Mouse (Mus musculus) kidney, embryonic 16.5 days (tissue): ENCODE results near the gene Nxf1. TPM values are rescaled to one million over a fixed set of nuclear protein-coding genes. Genes with fewer than 3 reads are reported as not detected.
"Not testable (repeated sequence)": the region's sequence is repeated elsewhere in the genome, so short reads cannot be mapped to it uniquely, and the experiment has no call there.

Experiments used
- ATAC-seq: fragments of 200-750 bp; cut with Nextera tagmentation; 2 replicates; pipeline ENCODE4 v1.8.0; 2017; ENCODE audit warnings: moderate TSS enrichment; ENCODE audit not compliant: low FRiP score, low TSS enrichment
- H3K27ac ChIP-seq: fragments of 300-500 bp; sonication (generic); 2 replicates; pipeline ENCODE4 v1.5.1; 2014; ENCODE audit warnings: low read length
- H3K27me3 ChIP-seq: fragments of 300-500 bp; sonication (generic); 2 replicates; pipeline ENCODE4 v1.6.1; 2014; ENCODE audit warnings: low read length, control low read depth, mixed read lengths; ENCODE audit not compliant: insufficient read depth
- H3K36me3 ChIP-seq: fragments of 300-500 bp; sonication (generic); 2 replicates; pipeline ENCODE4 v1.6.1; 2014; ENCODE audit warnings: low read length, control low read depth, mixed read lengths; ENCODE audit not compliant: insufficient read depth
- H3K4me1 ChIP-seq: fragments of 300-500 bp; sonication (generic); 2 replicates; pipeline ENCODE4 v1.6.1; 2014; ENCODE audit warnings: low read length, control low read depth, mixed read lengths; ENCODE audit not compliant: insufficient read depth
- H3K4me2 ChIP-seq: fragments of 300-500 bp; sonication (generic); replicated peaks from 2 replicates; pipeline ENCODE4 v1.6.1; 2014; ENCODE audit warnings: low read depth, low read length
- H3K4me3 ChIP-seq: fragments of 300-500 bp; sonication (generic); 2 replicates; pipeline ENCODE4 v1.5.1; 2014; ENCODE audit warnings: mild to moderate bottlenecking, low read length
- H3K9ac ChIP-seq: fragments of 300-500 bp; sonication (generic); replicated peaks from 2 replicates; pipeline ENCODE4 v1.6.1; 2014; ENCODE audit warnings: low read length
- H3K9me3 ChIP-seq: fragments of 300-500 bp; sonication (generic); 2 replicates; pipeline ENCODE4 v1.6.1; 2016; ENCODE audit warnings: low read length, control low read depth
- WGBS: fragments of 180-500 bp; shearing (Covaris S2); extraction: QIAGEN DNeasy Blood & Tissue Kit; methylation state at CpG from one replicate; pipeline ENCODE4 v1.1.7; 2014; 5-methylcytosine and 5-hydroxymethylcytosine counted together
- polyA plus RNA-seq: library from polyadenylated mRNA; unstranded; fragments of >200 nt; fragmentation: Nextera tagmentation; extraction: Ambion mirVana; gene quantifications from 2 replicates; pipeline ENCODE4 v1.2.1, GENCODE M21; 2015

The Nxf1 gene
- polyA plus RNA-seq, 1 experiment from 2014 or later: 218 TPM

DNA sequence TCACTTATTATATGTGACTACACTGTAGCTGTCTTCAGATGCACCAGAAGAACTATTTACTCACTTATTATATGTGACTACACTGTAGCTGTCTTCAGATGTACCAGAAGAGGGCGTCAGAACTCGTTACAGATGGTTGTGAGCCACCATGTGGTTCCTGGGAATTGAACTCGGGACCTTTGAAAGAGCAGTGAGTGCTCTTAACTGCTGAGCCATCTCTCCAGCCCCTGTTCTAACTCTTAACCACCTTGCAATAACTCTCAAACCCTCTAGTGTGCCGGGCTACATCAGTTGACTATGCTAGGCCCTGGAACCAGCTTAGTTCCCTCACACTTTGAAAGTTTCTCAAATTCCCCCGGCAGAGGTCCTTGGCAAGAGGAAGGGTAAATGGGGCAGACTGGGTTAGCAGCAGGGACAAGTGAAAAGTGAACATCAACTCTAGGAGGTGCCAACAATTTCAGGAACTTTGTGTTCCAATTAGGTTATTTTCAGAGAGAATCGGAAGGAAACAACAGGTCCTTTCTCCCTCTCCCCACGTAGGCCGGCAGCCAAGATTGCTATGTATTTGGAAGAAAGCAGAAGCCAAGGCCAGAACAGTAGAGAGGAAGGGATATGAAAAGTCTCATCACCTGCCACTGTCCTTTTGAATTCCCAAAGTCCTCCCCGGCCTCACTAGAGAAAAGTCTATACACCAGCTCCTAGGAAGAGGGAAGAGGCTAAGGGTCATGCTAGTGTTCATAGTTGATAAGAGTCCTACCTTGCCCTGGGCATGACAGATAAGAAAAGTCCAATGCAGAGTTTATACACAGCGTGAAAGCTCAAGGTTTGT lies 42.0 kb upstream of the Nxf1 start:
- no peak overlapping the region for H3K4me2 ChIP-seq
- H3K9me3 ChIP-seq: no peaks in the 10 kb centered on the region
- peaks cover 32% of the 10 kb centered on the region for H3K4me1 ChIP-seq
- no peak overlapping the region for H3K9ac ChIP-seq
- ATAC-seq: no peak
- no peak overlapping the region for H3K27ac ChIP-seq
- H3K27me3 ChIP-seq: no peaks in the 10 kb centered on the region
- no peak overlapping the region for H3K4me3 ChIP-seq
- H3K36me3 ChIP-seq: peaks cover 13% of the 10 kb centered on the region
- WGBS: 72% methylated on average over 10 of the region's 10 CpGs

- Histone ChIP-seq H3K9ac (no peak overlapping the region), H3K4me1 (peaks cover 20% of the 10 kb centered on the region), H3K4me2 (no peak overlapping the region), H3K27me3 (no peaks in the 10 kb centered on the region), H3K9me3 (no peaks in the 10 kb centered on the region), H3K27ac (no peak overlapping the region), H3K4me3 (no peak overlapping the region), H3K36me3 (0 out of 2 replicates have a peak, but pooled peaks cover under 1% of the 10 kb centered on the region)
- WGBS: 70% methylated on average over 10 of the region's 10 CpGs
- no peak for ATAC-seq
Measured at GRCm38 (mm10) chr19:8715868-8716766, 40.8 kb upstream of the Nxf1 start.

DNA sequence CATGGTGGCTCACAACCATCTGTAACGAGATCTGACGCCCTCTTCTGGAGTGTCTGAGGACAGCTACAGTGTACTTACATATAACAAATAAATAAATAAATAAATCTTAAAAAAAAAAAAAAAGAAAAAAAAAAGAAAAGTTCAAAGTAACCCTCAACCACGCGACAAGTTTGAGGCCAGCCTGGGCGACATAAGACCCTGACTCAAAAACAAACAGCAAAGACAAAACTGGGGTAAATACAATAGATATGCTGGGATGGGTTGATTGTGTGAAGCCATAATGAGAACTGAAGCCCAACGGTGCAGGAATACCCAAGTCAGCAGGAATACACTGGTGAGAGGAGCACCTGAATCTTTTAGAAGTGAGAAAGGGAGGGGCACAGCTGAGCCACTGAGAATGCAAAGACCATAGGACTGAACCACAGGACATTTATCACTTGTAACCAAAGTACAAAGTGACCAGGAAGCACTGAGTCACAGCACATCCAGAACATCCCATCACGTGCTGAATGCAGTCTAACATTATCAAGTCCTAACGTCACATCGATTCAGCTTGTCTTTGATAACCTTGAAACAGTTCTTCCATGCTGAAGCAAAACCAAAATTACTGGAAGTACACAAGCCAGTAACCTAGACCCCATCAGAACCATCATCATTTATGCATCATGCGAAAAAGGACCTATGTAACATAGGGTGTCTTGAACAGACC lies 40.0 kb upstream of the Nxf1 start:
- no peaks in the 10 kb centered on the region for H3K9me3 ChIP-seq
- H3K9ac ChIP-seq: no peak overlapping the region
- no peak for ATAC-seq
- H3K4me3 ChIP-seq: no peak overlapping the region
- H3K27me3 ChIP-seq: no peaks in the 10 kb centered on the region
- H3K4me2 ChIP-seq: no peak overlapping the region
- no peaks in the 10 kb centered on the region for H3K36me3 ChIP-seq
- peaks cover 18% of the 10 kb centered on the region for H3K4me1 ChIP-seq
- H3K27ac ChIP-seq: no peak overlapping the region
- 76% methylated on average over 8 of the region's 10 CpGs for WGBS

- H3K9ac ChIP-seq: no peak overlapping the region
- 74% methylated on average over 3 of the region's 3 CpGs for WGBS
- H3K4me2 ChIP-seq: no peak overlapping the region
- H3K27me3 ChIP-seq: no peaks in the 10 kb centered on the region
- no peak for ATAC-seq
- no peak overlapping the region for H3K27ac ChIP-seq
- peaks cover 19% of the 10 kb centered on the region for H3K4me1 ChIP-seq
- no peak overlapping the region for H3K4me3 ChIP-seq
- no peaks in the 10 kb centered on the region for H3K36me3 ChIP-seq
- no peaks in the 10 kb centered on the region for H3K9me3 ChIP-seq
Measured at GRCm38 (mm10) chr19:8718357-8718756, 38.5 kb upstream of the Nxf1 start.

GRCm38 (mm10) chr19:8719037-8719436 lies 37.8 kb upstream of the Nxf1 start:
- H3K4me1 ChIP-seq: peaks cover 18% of the 10 kb centered on the region
- not testable (repeated sequence) for H3K36me3 ChIP-seq, H3K4me2 ChIP-seq, H3K27ac ChIP-seq, H3K9me3 ChIP-seq, H3K4me3 ChIP-seq, H3K9ac ChIP-seq, H3K27me3 ChIP-seq, ATAC-seq

- Histone ChIP-seq H3K27ac (no peak overlapping the region), H3K9me3 (no peaks in the 10 kb centered on the region), H3K4me1 (peaks cover 28% of the 10 kb centered on the region), H3K4me3 (no peak overlapping the region), H3K9ac (peak overlapping the region; percentile 85; the same call in 1 of the 2 replicates), H3K27me3 (no peaks in the 10 kb centered on the region), H3K4me2 (no peak overlapping the region), H3K36me3 (peaks cover 21% of the 10 kb centered on the region)
- 71% methylated on average over 1 of the region's 1 CpGs for WGBS
- no peak for ATAC-seq
Measured at GRCm38 (mm10) chr19:8721378-8721777, 35.5 kb upstream of the Nxf1 start.

- 40% methylated on average over 4 of the region's 4 CpGs for WGBS
- 0 out of 2 replicates have a peak overlapping the region, but pooled peaks have one; percentile 31 for H3K27ac ChIP-seq
- H3K4me1 ChIP-seq: peaks cover 28% of the 10 kb centered on the region
- H3K27me3 ChIP-seq: no peaks in the 10 kb centered on the region
- peaks cover 28% of the 10 kb centered on the region for H3K36me3 ChIP-seq
- peak overlapping the region; percentile 85 for H3K9ac ChIP-seq
- ATAC-seq: no peak
- H3K4me2 ChIP-seq: peak overlapping the region; percentile 67
- H3K9me3 ChIP-seq: no peaks in the 10 kb centered on the region
- H3K4me3 ChIP-seq: peak overlapping the region; percentile 97
Measured at GRCm38 (mm10) chr19:8722021-8722420, 34.9 kb upstream of the Nxf1 start.

DNA sequence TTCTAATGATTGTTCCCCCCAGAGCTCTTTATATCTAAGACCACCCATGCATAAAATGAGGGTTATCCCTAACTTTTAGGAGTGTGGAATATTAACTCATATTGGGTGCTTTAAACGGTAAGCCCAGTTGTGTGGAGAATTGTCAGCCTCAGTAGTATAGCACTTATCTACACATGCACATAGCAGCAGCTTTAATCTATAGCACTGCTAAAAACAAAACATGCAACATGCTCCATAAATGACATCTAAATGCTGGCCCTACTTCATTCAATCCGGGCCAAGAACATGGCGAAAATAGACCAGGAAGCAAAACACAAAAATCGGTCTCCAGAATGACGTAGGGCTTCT lies 34.3 kb upstream of the Nxf1 start:
- Histone ChIP-seq H3K4me3 (peak overlapping the region; percentile 97), H3K4me2 (peak overlapping the region; percentile 67), H3K9ac (peak overlapping the region; percentile 85), H3K27ac (peak overlapping the region; percentile 95), H3K4me1 (peaks cover 28% of the 10 kb centered on the region), H3K36me3 (peaks cover 28% of the 10 kb centered on the region), H3K27me3 (no peaks in the 10 kb centered on the region), H3K9me3 (no peaks in the 10 kb centered on the region)
- ATAC-seq: peak; percentile 4; the same call in 1 of the 2 replicates
- under 1% methylated on average over 5 of the region's 5 CpGs for WGBS

- WGBS: under 1% methylated on average over 50 of the region's 50 CpGs
- Histone ChIP-seq H3K4me2 (peak within 1 kb of the TSS; percentile 89), H3K9me3 (no peaks in the 10 kb centered on the region), H3K27ac (peak within 1 kb of the TSS; percentile 95), H3K36me3 (peaks cover 28% of the 10 kb centered on the region), H3K4me1 (peaks cover 28% of the 10 kb centered on the region), H3K9ac (peak within 1 kb of the TSS; percentile 98), H3K4me3 (peak within 1 kb of the TSS; percentile 97), H3K27me3 (no peaks in the 10 kb centered on the region)
- peak; percentile 95 for ATAC-seq
Measured at GRCm38 (mm10) chr19:8722907-8723573, 33.8 kb upstream of the Nxf1 start, which contains the start of gene Slc3a2. Slc3a2 (minus strand) TSS chr19:8723369.
